7 mouse cellular contexts compared by ENCODE assay signal in genomic region chr3:88057902-88058696, GRCm38 (mm10). TPM values are rescaled to one million over a fixed set of nuclear protein-coding genes. Genes with fewer than 3 reads are reported as not detected.
DNase-seq lines count a peak whose midpoint lies in the region; ATAC-seq lines count a peak whose summit lies in the region.

Gene Naxe, minus strand, starts transcription at chr3:88058495.

- peak; percentile 80 for DNase-seq in adrenal gland, adult 8-10 months
- peak; percentile 93 for DNase-seq in embryo, embryonic 9.5 days (ENCODE audit: extremely low spot score)
- peak; percentile 80 to 89 for DNase-seq in gastrocnemius, postnatal 4 days (ENCODE audit: low spot score in 2 of 2)
- DNase-seq in left cerebral cortex, postnatal 36 days (ENCODE audit: low spot score in 2 of 2), result peak; percentile 80 to 85
- DNase-seq in midbrain, embryonic 11.5 days (ENCODE audit: low spot score, missing footprints), result peak; percentile 99
- DNase-seq in skeletal muscle tissue, adult 2 months (ENCODE audit: low read depth, low spot score), result peak; percentile 90

- H3K27me3 ChIP-seq in intestine, embryonic 16.5 days (replicated peaks; ENCODE audit: control insufficient read depth, insufficient read depth, low read length), result no peaks in the 10 kb centered on the region
- no peaks in the 10 kb centered on the region for H3K27me3 ChIP-seq in midbrain, embryonic 11.5 days (ENCODE audit: control insufficient read depth, insufficient read depth, low read length)

- no peaks in the 10 kb centered on the region for H3K9me3 ChIP-seq in intestine, embryonic 16.5 days (ENCODE audit: control insufficient read depth, low read length)
- H3K9me3 ChIP-seq in midbrain, embryonic 11.5 days (ENCODE audit: control insufficient read depth, low read length), result no peaks in the 10 kb centered on the region

- peaks cover 11% of the 10 kb centered on the region; the same call in 1 of the 2 replicates for H3K36me3 ChIP-seq in intestine, embryonic 16.5 days (ENCODE audit: control insufficient read depth, insufficient read depth, low read length)
- H3K36me3 ChIP-seq in midbrain, embryonic 11.5 days (ENCODE audit: control insufficient read depth, insufficient read depth, low read length), result no peaks in the 10 kb centered on the region; the same call in 1 of the 2 replicates

- peaks cover 9% of the 10 kb centered on the region for H3K4me1 ChIP-seq in intestine, embryonic 16.5 days (ENCODE audit: control insufficient read depth, insufficient read depth, low read length)
- H3K4me1 ChIP-seq in midbrain, embryonic 11.5 days (ENCODE audit: control insufficient read depth, insufficient read depth, low read length), result peaks cover 8% of the 10 kb centered on the region

- peak; percentile 98 for ATAC-seq in intestine, embryonic 16.5 days
- peak; percentile 97 for ATAC-seq in midbrain, embryonic 11.5 days (ENCODE audit: low FRiP score)

- H3K4me3 ChIP-seq in intestine, embryonic 16.5 days (ENCODE audit: low read length), result peak within 1 kb of the TSS; percentile 74
- H3K4me3 ChIP-seq in midbrain, embryonic 11.5 days (ENCODE audit: low read depth, low read length), result peak within 1 kb of the TSS; percentile 85

- peak within 1 kb of the TSS; percentile 62; the same call in 1 of the 2 replicates for H3K27ac ChIP-seq in intestine, embryonic 16.5 days (ENCODE audit: low read length)
- peak within 1 kb of the TSS; percentile 65 for H3K27ac ChIP-seq in midbrain, embryonic 11.5 days (ENCODE audit: low read depth, low read length)

- intact Hi-C loops in left cerebral cortex, postnatal 36 days (cut with DNase I), result no loop called here

- peak within 1 kb of the TSS; percentile 87 for H3K9ac ChIP-seq in intestine, embryonic 16.5 days (ENCODE audit: low read depth, low read length)
- peak within 1 kb of the TSS; percentile 90 for H3K9ac ChIP-seq in midbrain, embryonic 11.5 days (ENCODE audit: low read length)

- peak within 1 kb of the TSS; percentile 81 for H3K4me2 ChIP-seq in intestine, embryonic 16.5 days (ENCODE audit: low read depth, low read length)
- H3K4me2 ChIP-seq in midbrain, embryonic 11.5 days, result peak within 1 kb of the TSS; percentile 93

- under 1% methylated on average over 60 of the region's 60 CpGs for WGBS in intestine, embryonic 16.5 days
- WGBS in midbrain, embryonic 11.5 days, result 1% methylated on average over 60 of the region's 60 CpGs

RNA-seq across cellular contexts. Expression of gene Naxe, which starts in this region (rescaled TPM):
- 100 to 1,000 TPM; 150 to 161 (median 155) TPM for total RNA-seq in adrenal gland, adult 8-10 months (2022)
- total RNA-seq in gastrocnemius, postnatal 4 days (2021), result 10 to 100 TPM; 64.9 to 73.1 TPM
- polyA plus RNA-seq in intestine, embryonic 16.5 days (2015; fragmentation: Nextera tagmentation; extraction: Ambion mirVana), result 170 and 178 TPM in 2 replicates
- total RNA-seq in left cerebral cortex, postnatal 36 days (2021), result 10 to 100 TPM; 61.7 to 74.4 TPM
- 126 and 128 TPM in 2 replicates for polyA plus RNA-seq in midbrain, embryonic 11.5 days (2014; fragmentation: Nextera tagmentation; extraction: Ambion mirVana)

Comparison
In these comparisons a context has a peak if more than half of its experiments do, and no peak if none do; other contexts are left out.
1. Peak in every context shown above with its lines: DNase-seq, ATAC-seq, H3K4me3 ChIP-seq and H3K27ac ChIP-seq.